Mouse (Mus musculus): ENCODE results near the gene Rap1a. TPM values are rescaled to one million over a fixed set of nuclear protein-coding genes. Genes with fewer than 3 reads are reported as not detected.
"Not testable (repeated sequence)": the region's sequence is repeated elsewhere in the genome, so short reads cannot be mapped to it uniquely, and the experiment has no call there.

Rap1a gene
- total RNA-seq, 1 experiment from 2014 or later: 134 TPM

- no peak for ATAC-seq (replicated peaks; ENCODE audit: low read depth, poor library complexity, severe bottlenecking)
Observed at GRCm38 (mm10) chr3:105720514-105720913, 80.6 kb downstream of the Rap1a start.

- peak; percentile 33 for ATAC-seq (replicated peaks; ENCODE audit: low read depth, poor library complexity, severe bottlenecking)
Observed at GRCm38 (mm10) chr3:105719979-105720378, 81.2 kb downstream of the Rap1a start.

GRCm38 (mm10) chr3:105718746-105719145 lies 82.4 kb downstream of the Rap1a start:
- no peak for ATAC-seq (replicated peaks; ENCODE audit: low read depth, poor library complexity, severe bottlenecking)

- no peak for ATAC-seq (replicated peaks; ENCODE audit: low read depth, poor library complexity, severe bottlenecking)
Observed at GRCm38 (mm10) chr3:105717856-105718555, 83.1 kb downstream of the Rap1a start.

- ATAC-seq (replicated peaks; ENCODE audit: low read depth, poor library complexity, severe bottlenecking): peak; percentile 7; the same call in 1 of the 2 replicates
Observed at GRCm38 (mm10) chr3:105716353-105717000, 84.7 kb downstream of the Rap1a start.

- ATAC-seq (replicated peaks; ENCODE audit: low read depth, poor library complexity, severe bottlenecking): no peak
Observed at GRCm38 (mm10) chr3:105714820-105715167, 86.3 kb downstream of the Rap1a start.

GRCm38 (mm10) chr3:105714091-105714819 lies 86.9 kb downstream of the Rap1a start:
- no peak for ATAC-seq (replicated peaks; ENCODE audit: low read depth, poor library complexity, severe bottlenecking)

- ATAC-seq (replicated peaks; ENCODE audit: low read depth, poor library complexity, severe bottlenecking): no peak
Observed at GRCm38 (mm10) chr3:105712827-105713226, 88.3 kb downstream of the Rap1a start.

- ATAC-seq (replicated peaks; ENCODE audit: low read depth, poor library complexity, severe bottlenecking): no peak
Observed at GRCm38 (mm10) chr3:105711741-105712140, 89.4 kb downstream of the Rap1a start.

- no peak for ATAC-seq (replicated peaks; ENCODE audit: low read depth, poor library complexity, severe bottlenecking)
Observed at GRCm38 (mm10) chr3:105710246-105710645, 90.9 kb downstream of the Rap1a start.

GRCm38 (mm10) chr3:105707590-105707989 lies 93.5 kb downstream of the Rap1a start:
- no peak for ATAC-seq (replicated peaks; ENCODE audit: low read depth, poor library complexity, severe bottlenecking)

GRCm38 (mm10) chr3:105706366-105707020 lies 94.6 kb downstream of the Rap1a start:
- no peak for ATAC-seq (replicated peaks; ENCODE audit: low read depth, poor library complexity, severe bottlenecking)

GRCm38 (mm10) chr3:105705561-105705960 lies 95.6 kb downstream of the Rap1a start:
- no peak for ATAC-seq (replicated peaks; ENCODE audit: low read depth, poor library complexity, severe bottlenecking)

- ATAC-seq (replicated peaks; ENCODE audit: low read depth, poor library complexity, severe bottlenecking): peak; percentile 20
Observed at GRCm38 (mm10) chr3:105705061-105705549, 96.0 kb downstream of the Rap1a start.

- peak; percentile 91 for ATAC-seq (replicated peaks; ENCODE audit: low read depth, poor library complexity, severe bottlenecking)
Observed at GRCm38 (mm10) chr3:105704031-105705008, 96.8 kb downstream of the Rap1a start, which contains the start of gene Inka2. Gene Inka2, plus strand, starts transcription at chr3:105704599.

- no peak for ATAC-seq (replicated peaks; ENCODE audit: low read depth, poor library complexity, severe bottlenecking)
Observed at GRCm38 (mm10) chr3:105703571-105703970, 97.6 kb downstream of the Rap1a start.

- peak; percentile 11; the same call in 1 of the 2 replicates for ATAC-seq (replicated peaks; ENCODE audit: low read depth, poor library complexity, severe bottlenecking)
Observed at GRCm38 (mm10) chr3:105701399-105701798, 99.7 kb downstream of the Rap1a start.

- ATAC-seq (replicated peaks; ENCODE audit: low read depth, poor library complexity, severe bottlenecking): not testable (repeated sequence)
Observed at GRCm38 (mm10) chr3:105700786-105701185, 100.3 kb downstream of the Rap1a start.
